Mouse (Mus musculus) embryonic fibroblast, embryonic 13.5 days (primary cell): Measurements from ENCODE around the gene Kcnma1.

ENCODE experiments used
- CTCF ChIP-seq: IDR thresholded peaks from 2 replicates; pipeline ENCODE4 v1.5.1; 2011; ENCODE audit warnings: mild to moderate bottlenecking, control low read depth, low read length, moderate library complexity, borderline replicate concordance; ENCODE audit not compliant: insufficient read depth
- POLR2A ChIP-seq: IDR thresholded peaks from 2 replicates; pipeline ENCODE4 v1.6.1; 2011; ENCODE audit warnings: low read depth, mild to moderate bottlenecking, control low read depth, low read length, moderate library complexity

GRCm38 (mm10) chr14:23989696-23990095 lies 24.6 kb downstream of the Kcnma1 start:
- TF ChIP-seq POLR2A (no peak), CTCF (no peak)
